Mouse (Mus musculus) monocyte, adult 2 months (primary cell): ENCODE results near the gene Foxp2.

Experiments used
- DNase-seq, 2 experiments: peaks; one replicate each; pipeline ENCODE4 v3.0.0; 2022; ENCODE audit warnings: low spot score in 2 of 2, low read depth in 1 of 2

Foxp2 gene

GRCm38 (mm10) chr6:14901183-14901970 lies at the start of gene Foxp2:
Foxp2 (plus strand) TSS chr6:14901349.
- DNase-seq = no peak

GRCm38 (mm10) chr6:14885199-14885598 lies 15.9 kb upstream of the Foxp2 start:
- no peak for DNase-seq

DNA sequence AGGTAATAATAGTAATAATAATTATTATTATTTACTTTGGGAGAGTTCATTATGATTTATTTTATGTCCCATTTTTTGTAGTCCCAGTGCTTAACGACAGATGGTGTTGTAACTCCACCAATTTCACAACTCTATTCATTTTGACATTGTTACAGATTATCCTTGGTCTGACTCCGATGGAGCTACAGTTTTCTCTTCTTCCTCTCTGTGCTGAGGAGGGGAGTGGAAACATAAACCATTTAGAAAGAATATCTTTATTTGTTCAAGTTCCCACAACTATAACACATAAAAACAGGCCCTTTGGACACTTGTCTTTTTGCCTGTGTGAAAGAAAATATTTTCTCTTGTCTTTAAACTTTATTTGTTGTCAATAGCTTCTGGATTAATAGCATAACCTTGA lies 4.1 kb upstream of the Foxp2 start:
- no peak for DNase-seq

DNA sequence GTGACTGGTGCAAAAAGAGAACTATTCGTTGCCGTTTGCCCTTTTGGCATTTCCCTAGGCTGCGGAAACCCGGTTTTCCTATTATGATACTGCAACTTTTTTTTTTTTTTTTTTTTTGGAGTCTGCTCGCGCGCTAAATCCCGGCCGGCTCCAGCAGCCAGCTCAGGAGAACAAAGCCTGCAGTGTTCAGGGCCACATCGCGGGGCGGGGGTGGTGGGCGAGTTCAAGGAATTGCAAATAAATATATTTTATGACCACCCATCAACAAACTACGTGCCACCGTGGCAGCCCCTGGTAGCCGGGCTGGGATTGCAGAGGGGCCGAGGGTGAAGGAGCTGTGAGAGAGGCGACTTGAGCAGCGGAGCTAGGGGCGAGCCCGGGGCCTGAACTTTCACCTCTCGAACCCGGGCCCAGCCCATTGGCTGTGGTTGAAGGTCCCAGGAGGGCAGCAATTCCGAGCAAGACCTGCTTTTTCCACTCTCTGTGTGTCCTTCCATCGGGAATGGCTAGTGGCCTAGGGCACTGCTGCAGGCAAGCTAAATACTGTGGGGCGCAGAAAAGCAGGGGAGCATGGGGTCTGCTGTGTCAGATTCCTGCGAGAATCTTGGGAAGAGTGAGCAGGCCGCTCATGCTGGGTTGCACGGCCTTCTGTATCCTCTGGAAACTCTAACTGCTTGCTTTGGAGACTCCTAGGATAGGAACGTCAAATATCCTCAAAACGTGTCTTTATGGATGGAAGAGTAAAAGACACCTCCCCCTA lies 2.9 kb upstream of the Foxp2 start:
- no peak for DNase-seq

GRCm38 (mm10) chr6:14899021-14899610 lies 2.0 kb upstream of the Foxp2 start:
- no peak for DNase-seq

- no peak for DNase-seq
Measured at GRCm38 (mm10) chr6:14899936-14900578, 1.1 kb upstream of the Foxp2 start.

DNA sequence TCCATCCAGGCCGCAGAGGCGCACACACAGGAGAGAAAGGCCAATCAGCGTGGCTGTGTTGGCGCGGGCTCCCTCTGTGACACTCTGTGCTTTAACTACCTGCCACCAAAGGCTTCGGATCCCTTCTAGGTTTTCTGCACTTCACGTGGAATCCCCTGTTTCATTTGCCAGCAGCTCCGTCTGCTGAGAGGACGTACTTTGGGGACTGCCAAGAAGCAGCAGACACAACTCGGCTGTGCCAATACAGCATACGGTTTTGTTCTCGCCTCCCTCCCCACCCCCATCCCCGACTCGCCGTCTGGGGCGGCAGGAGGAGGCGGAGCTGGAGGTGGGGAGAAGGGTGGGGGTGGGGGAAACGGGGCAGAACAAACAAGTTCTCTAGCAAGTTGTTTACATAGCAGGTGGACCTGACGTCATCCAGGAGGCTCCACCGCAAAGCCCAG lies 549 bp upstream of the Foxp2 start:
- no peak for DNase-seq

GRCm38 (mm10) chr6:14901971-14902670 lies 972 bp downstream of the Foxp2 start:
- DNase-seq = no peak

DNA sequence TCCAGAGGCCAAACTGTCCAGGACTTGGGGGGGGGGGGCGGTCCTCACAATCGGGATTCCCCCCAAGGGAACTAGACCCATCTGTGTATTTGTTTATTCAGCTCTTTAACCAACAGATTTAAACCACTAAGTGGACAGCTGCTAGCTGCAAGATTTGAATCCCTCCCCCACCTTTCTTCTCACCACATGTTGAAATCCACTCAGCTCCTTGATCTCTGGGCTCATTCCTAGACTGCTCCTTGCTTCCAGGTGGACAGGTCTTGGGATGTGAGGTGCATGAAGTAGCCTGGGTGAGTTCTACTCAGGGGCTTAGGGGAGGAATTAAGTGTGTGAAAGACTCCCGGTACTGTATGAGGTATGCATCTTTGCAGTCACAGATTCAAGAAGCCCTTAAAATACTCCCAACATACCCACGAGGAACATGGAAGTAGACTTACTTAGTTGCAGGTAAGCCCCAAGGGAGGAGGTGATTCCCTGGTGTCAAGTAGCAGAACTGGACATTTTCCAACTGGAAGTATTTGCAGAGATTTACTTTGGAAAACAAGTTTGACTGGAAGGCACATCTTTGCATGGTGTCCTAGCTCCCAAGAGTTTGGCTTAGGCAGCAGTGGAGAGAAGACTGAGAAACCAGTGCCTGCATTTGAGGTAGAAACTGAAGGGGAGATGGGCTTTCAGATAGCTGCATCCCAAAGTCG lies 2.3 kb downstream of the Foxp2 start:
- DNase-seq = no peak

DNA sequence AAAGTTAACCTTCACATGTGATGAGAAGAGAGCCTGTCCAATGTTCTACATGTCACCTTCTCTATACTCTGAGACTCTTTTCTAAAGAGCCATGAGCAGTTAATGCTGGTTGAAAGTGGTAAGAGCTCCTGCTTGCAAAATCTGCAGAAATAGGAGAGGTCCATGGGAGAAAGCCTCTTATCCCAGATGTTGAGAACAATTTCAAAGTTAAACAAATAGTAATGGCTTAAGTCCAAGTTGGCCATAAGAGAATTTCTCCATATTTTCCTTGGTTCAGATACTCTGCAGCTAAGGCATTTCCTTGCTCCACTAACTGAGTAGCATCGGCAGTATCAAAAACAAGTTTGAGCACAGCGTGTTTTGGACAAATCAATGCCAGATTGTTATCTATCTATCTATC lies 13.9 kb downstream of the Foxp2 start:
- DNase-seq = no peak

- no peak for DNase-seq
Measured at GRCm38 (mm10) chr6:14922704-14923103, 21.6 kb downstream of the Foxp2 start.

- DNase-seq = no peak
Measured at GRCm38 (mm10) chr6:14924976-14925489, 23.9 kb downstream of the Foxp2 start.

DNA sequence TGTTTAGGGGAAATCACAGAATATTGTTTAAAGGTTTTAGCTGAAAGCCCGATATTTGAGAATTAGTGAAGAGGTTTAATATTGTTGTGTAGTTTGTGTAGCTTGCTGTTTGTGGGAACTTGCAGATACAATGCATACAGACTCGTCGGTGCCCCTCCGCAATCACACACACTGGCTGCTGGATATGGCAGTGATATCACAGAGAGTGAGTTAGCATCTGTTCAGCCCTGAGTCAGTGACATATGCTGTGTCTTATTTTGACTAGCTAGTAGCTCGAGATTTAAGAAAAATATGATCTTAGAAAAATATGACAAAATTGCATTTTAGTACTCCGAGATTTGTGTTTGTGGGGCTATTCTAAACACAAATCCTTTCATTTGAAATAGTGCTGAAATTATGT lies 49.9 kb downstream of the Foxp2 start:
- no peak for DNase-seq

DNA sequence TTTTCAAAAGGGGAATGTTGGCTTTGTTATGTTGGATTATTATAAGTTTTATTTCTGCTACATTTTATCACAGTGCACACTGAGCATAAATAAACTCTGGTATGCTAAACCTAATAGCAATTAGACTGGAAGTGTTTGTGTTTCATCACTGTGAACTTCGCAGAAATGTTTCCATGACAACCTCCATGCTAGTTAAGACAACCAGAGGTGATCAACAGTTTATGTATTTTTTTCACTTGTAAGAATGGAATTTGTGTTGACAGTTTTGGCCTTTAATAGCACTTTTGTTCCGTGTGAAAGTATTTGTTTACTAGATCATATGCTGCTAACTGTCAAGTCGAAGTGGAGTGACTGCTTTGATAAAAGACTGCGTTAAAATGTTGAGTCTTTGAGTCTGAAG lies 51.6 kb downstream of the Foxp2 start:
- no peak for DNase-seq

DNA sequence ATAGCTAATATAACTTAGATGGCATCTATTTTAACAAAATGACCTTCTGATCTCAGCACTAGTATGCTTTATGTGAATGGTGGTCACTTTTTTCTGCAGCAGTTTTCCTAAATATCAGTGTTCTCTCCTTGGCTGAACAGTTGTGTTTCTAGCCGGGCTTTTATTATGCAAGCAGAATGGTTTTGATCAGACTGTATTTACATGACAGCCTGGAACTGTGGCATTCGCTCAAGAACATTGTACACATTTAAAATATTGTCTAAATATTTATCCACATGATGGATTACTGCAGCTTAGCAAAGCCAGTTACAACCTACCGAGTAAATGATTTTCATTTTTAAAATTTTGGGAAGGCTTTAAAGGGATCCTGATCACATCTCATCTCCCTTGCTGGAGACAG lies 75.9 kb downstream of the Foxp2 start:
- DNase-seq = no peak

- no peak for DNase-seq
Measured at GRCm38 (mm10) chr6:14978201-14978600, 77.1 kb downstream of the Foxp2 start.

DNA sequence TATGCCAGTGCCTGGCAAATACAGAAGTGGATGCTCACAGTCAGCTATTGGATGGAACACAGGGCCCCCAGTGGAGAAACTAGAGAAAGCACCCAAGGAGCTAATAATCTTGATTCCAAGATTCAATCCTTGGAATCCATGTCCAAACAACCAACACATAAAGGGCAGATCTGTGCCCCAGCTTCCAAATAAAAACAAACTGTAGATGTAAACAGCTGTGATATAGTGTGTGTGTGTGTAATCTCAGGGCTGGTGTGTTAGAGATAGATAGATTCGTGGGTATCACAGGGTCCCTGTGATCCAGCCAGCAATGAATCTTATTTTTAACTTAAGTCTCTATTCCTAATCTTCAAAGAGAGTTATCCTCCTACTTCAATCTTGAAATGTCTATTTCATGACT lies 107.0 kb downstream of the Foxp2 start:
- no peak for DNase-seq

- DNase-seq = no peak
Measured at GRCm38 (mm10) chr6:15028488-15028887, 127.3 kb downstream of the Foxp2 start.

- no peak for DNase-seq
Measured at GRCm38 (mm10) chr6:15029446-15030125, 128.4 kb downstream of the Foxp2 start.

- no peak for DNase-seq
Measured at GRCm38 (mm10) chr6:15063246-15063645, 162.1 kb downstream of the Foxp2 start.
